Mouse (Mus musculus): ENCODE measurements around the gene Sntb2. TPM values are rescaled to one million over a fixed set of nuclear protein-coding genes. Genes with fewer than 3 reads are reported as not detected.
"Not testable (repeated sequence)": the region's sequence is repeated elsewhere in the genome, so short reads cannot be mapped to it uniquely, and the experiment has no call there.

The Sntb2 gene
- polyA plus RNA-seq, 1 experiment from 2014 or later: 9.1 TPM

GRCm38 (mm10) chr8:106969964-106970363 lies 34.4 kb downstream of the Sntb2 start:
- Histone ChIP-seq H3K27ac (replicated peaks) (no peak overlapping the region), H3K36me3 (ENCODE audit: control insufficient read depth, insufficient read depth, low read length) (no peaks in the 10 kb centered on the region), H3K4me2 (replicated peaks; ENCODE audit: low read depth) (no peak overlapping the region), H3K9me3 (ENCODE audit: control insufficient read depth, low read length) (no peaks in the 10 kb centered on the region), H3K4me3 (ENCODE audit: low read depth, low read length) (no peak overlapping the region), H3K4me1 (replicated peaks; ENCODE audit: control insufficient read depth, insufficient read depth) (no peaks in the 10 kb centered on the region), H3K9ac (ENCODE audit: low read length) (no peak overlapping the region), H3K27me3 (ENCODE audit: control insufficient read depth, insufficient read depth, low read length) (no peaks in the 10 kb centered on the region)
- TF ChIP-seq CTCF (IDR thresholded peaks at IDR 0.05; ENCODE audit: low read depth) (no peak), EP300 (optimal IDR thresholded peaks at IDR 0.05) (no peak)
- DNase-seq (ENCODE audit: low spot score): no peak
- 57% methylated on average over 3 of the region's 3 CpGs for WGBS
- ATAC-seq (ENCODE audit: low FRiP score, low TSS enrichment): no peak

GRCm38 (mm10) chr8:106971916-106972315 lies 36.4 kb downstream of the Sntb2 start:
- Histone ChIP-seq H3K4me2 (replicated peaks; ENCODE audit: low read depth) (no peak overlapping the region), H3K36me3 (ENCODE audit: control insufficient read depth, insufficient read depth, low read length) (no peaks in the 10 kb centered on the region), H3K9me3 (ENCODE audit: control insufficient read depth, low read length) (no peaks in the 10 kb centered on the region), H3K9ac (ENCODE audit: low read length) (no peak overlapping the region), H3K27ac (replicated peaks) (peak overlapping the region; percentile 36), H3K27me3 (ENCODE audit: control insufficient read depth, insufficient read depth, low read length) (no peaks in the 10 kb centered on the region), H3K4me3 (ENCODE audit: low read depth, low read length) (no peak overlapping the region), H3K4me1 (replicated peaks; ENCODE audit: control insufficient read depth, insufficient read depth) (no peaks in the 10 kb centered on the region)
- WGBS: 44% methylated on average over 5 of the region's 5 CpGs
- TF ChIP-seq CTCF (IDR thresholded peaks at IDR 0.05; ENCODE audit: low read depth) (no peak), EP300 (optimal IDR thresholded peaks at IDR 0.05) (no peak)
- DNase-seq (ENCODE audit: low spot score) (no peak), ATAC-seq (ENCODE audit: low FRiP score, low TSS enrichment) (no peak)

DNA sequence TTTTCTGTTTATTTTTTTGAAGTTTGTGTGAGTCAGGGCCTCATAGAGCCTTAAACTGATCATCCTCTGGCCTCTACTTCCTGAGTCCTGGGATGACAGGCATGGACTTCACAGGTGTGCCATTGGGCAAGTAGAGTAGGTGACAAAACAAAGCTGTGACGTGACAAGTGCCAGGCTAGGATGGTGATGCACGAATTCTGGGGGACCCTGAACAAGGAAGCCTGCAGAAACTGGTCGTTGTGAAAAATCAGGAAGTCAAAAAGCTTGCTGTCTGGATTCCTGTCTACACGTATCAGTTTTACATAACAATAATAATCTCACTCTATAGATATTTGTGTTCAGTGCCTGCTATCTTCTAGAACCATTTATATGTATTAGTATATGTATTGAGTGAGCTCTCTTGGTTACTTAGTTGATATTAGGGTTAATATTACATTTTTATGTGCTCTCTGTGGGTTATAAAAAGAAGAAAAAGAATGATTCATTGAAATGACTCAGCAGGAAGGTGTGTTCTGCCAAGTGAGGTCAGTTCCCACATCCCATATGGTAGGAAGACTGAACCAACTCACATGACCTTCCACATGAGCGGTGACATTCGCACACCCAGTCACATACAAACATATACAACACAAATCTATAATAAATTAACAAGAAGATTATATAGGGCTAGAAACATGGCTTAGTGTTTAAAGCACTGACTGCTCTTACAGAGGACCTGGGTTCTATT lies 37.2 kb downstream of the Sntb2 start:
- no peak for DNase-seq (ENCODE audit: low spot score)
- TF ChIP-seq CTCF (IDR thresholded peaks at IDR 0.05; ENCODE audit: low read depth) (no peak), EP300 (optimal IDR thresholded peaks at IDR 0.05) (no peak)
- Histone ChIP-seq H3K36me3 (ENCODE audit: control insufficient read depth, insufficient read depth, low read length) (no peaks in the 10 kb centered on the region), H3K27me3 (ENCODE audit: control insufficient read depth, insufficient read depth, low read length) (no peaks in the 10 kb centered on the region), H3K4me1 (replicated peaks; ENCODE audit: control insufficient read depth, insufficient read depth) (no peaks in the 10 kb centered on the region), H3K27ac (replicated peaks) (no peak overlapping the region), H3K4me3 (ENCODE audit: low read depth, low read length) (no peak overlapping the region), H3K9ac (ENCODE audit: low read length) (no peak overlapping the region), H3K9me3 (ENCODE audit: control insufficient read depth, low read length) (no peaks in the 10 kb centered on the region), H3K4me2 (replicated peaks; ENCODE audit: low read depth) (no peak overlapping the region)
- ATAC-seq (ENCODE audit: low FRiP score, low TSS enrichment): peak; percentile 71
- WGBS: 66% methylated on average over 6 of the region's 6 CpGs

- H3K4me1 ChIP-seq (replicated peaks; ENCODE audit: control insufficient read depth, insufficient read depth); DNase-seq (ENCODE audit: low spot score); H3K4me3 ChIP-seq (ENCODE audit: low read depth, low read length); H3K27ac ChIP-seq (replicated peaks); H3K4me2 ChIP-seq (replicated peaks; ENCODE audit: low read depth); H3K36me3 ChIP-seq (ENCODE audit: control insufficient read depth, insufficient read depth, low read length); H3K27me3 ChIP-seq (ENCODE audit: control insufficient read depth, insufficient read depth, low read length); H3K9ac ChIP-seq (ENCODE audit: low read length); ATAC-seq (ENCODE audit: low FRiP score, low TSS enrichment); H3K9me3 ChIP-seq (ENCODE audit: control insufficient read depth, low read length): not testable (repeated sequence)
- WGBS: 100% methylated on average over 1 of the region's 3 CpGs
These were observed 38.0 kb downstream of the Sntb2 start for GRCm38 (mm10) chr8:106973526-106973925.

DNA sequence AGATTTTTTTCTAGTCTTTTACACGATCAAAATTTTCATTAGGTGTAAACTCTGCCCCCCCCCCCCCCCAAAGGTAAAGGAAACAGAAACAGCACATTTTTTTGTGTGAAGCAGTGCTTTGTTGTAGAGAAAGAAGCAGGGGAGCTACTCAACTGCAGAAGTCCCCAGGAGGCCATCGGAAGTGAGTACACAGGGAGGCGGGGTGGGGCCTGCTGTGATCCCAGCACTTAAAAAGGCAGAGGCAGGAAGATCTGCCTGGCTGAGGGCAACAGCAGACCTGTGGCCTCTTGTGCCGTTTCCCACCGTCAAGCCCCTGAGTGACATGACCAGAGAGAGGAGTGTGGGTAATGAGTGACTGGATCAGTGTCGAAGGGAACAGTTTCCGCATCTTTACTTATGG lies 39.2 kb downstream of the Sntb2 start:
- Histone ChIP-seq H3K4me3 (ENCODE audit: low read depth, low read length) (no peak overlapping the region), H3K27ac (replicated peaks) (no peak overlapping the region), H3K9me3 (ENCODE audit: control insufficient read depth, low read length) (no peaks in the 10 kb centered on the region), H3K9ac (ENCODE audit: low read length) (no peak overlapping the region), H3K4me2 (replicated peaks; ENCODE audit: low read depth) (no peak overlapping the region), H3K4me1 (replicated peaks; ENCODE audit: control insufficient read depth, insufficient read depth) (no peaks in the 10 kb centered on the region), H3K36me3 (ENCODE audit: control insufficient read depth, insufficient read depth, low read length) (no peaks in the 10 kb centered on the region), H3K27me3 (ENCODE audit: control insufficient read depth, insufficient read depth, low read length) (no peaks in the 10 kb centered on the region)
- no peak for DNase-seq (ENCODE audit: low spot score)
- 69% methylated on average over 7 of the region's 7 CpGs for WGBS
- TF ChIP-seq EP300 (optimal IDR thresholded peaks at IDR 0.05) (no peak), CTCF (IDR thresholded peaks at IDR 0.05; ENCODE audit: low read depth) (no peak)
- no peak for ATAC-seq (ENCODE audit: low FRiP score, low TSS enrichment)

GRCm38 (mm10) chr8:106975764-106976163 lies 40.2 kb downstream of the Sntb2 start:
- TF ChIP-seq CTCF (IDR thresholded peaks at IDR 0.05; ENCODE audit: low read depth) (no peak), EP300 (optimal IDR thresholded peaks at IDR 0.05) (no peak)
- Histone ChIP-seq H3K4me1 (replicated peaks; ENCODE audit: control insufficient read depth, insufficient read depth) (no peaks in the 10 kb centered on the region), H3K9ac (ENCODE audit: low read length) (no peak overlapping the region), H3K36me3 (ENCODE audit: control insufficient read depth, insufficient read depth, low read length) (no peaks in the 10 kb centered on the region), H3K27ac (replicated peaks) (no peak overlapping the region), H3K4me3 (ENCODE audit: low read depth, low read length) (no peak overlapping the region), H3K4me2 (replicated peaks; ENCODE audit: low read depth) (no peak overlapping the region), H3K9me3 (ENCODE audit: control insufficient read depth, low read length) (no peaks in the 10 kb centered on the region), H3K27me3 (ENCODE audit: control insufficient read depth, insufficient read depth, low read length) (no peaks in the 10 kb centered on the region)
- no peak for DNase-seq (ENCODE audit: low spot score)
- WGBS: 82% methylated on average over 2 of the region's 2 CpGs
- no peak for ATAC-seq (ENCODE audit: low FRiP score, low TSS enrichment)
